Mouse (Mus musculus): ENCODE results near the gene Sox5.

DNA sequence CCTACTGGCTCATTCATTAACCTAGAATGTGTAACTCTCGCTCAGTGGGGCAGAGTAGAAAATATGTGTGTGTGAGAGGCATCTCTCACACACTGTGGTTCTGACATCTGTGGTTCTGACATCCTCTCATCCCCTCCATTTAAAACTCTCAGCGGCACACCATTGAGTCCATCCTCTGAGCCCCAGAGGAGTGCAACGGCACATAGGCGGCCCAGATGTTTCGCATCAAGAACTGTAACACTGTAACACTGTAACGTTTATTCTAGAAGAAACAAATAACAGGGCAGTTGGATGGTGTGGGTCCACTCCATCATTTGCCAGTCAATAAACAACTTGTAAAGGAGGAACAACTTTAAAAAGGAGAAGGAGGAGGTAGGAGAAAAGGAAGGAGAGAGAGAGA, 479.0 kb downstream of the Sox5 start:
- TF ChIP-seq CTCF (IDR thresholded peaks at IDR 0.05; ENCODE audit: low read depth) (no peak), EP300 (IDR thresholded peaks at IDR 0.05; ENCODE audit: low read depth) (no peak)

All from liver, embryonic 14.5 days (tissue).